Mouse (Mus musculus) forebrain, embryonic 16.5 days (tissue): ENCODE measurements around the gene Dspp. TPM values are rescaled to one million over a fixed set of nuclear protein-coding genes. Genes with fewer than 3 reads are reported as not detected.

Experiments
- ATAC-seq: fragments of 200-750 bp; cut with Nextera tagmentation; 2 replicates; pipeline ENCODE4 v1.8.0; 2017; ENCODE audit warnings: mild to moderate bottlenecking, moderate library complexity
- H3K27ac ChIP-seq: fragments of 300-500 bp; sonication (generic); 2 replicates; pipeline ENCODE4 v1.5.1; 2014; ENCODE audit warnings: low read length, control low read depth
- H3K27me3 ChIP-seq: fragments of 300-500 bp; sonication (generic); replicated peaks from 2 replicates; pipeline ENCODE4 v1.6.1; 2014; ENCODE audit warnings: low read length; ENCODE audit not compliant: control insufficient read depth, insufficient read depth
- H3K36me3 ChIP-seq: fragments of 300-500 bp; sonication (generic); 2 replicates; pipeline ENCODE4 v1.6.1; 2014; ENCODE audit not compliant: control insufficient read depth, insufficient read depth
- H3K4me1 ChIP-seq: fragments of 300-500 bp; sonication (generic); replicated peaks from 2 replicates; pipeline ENCODE4 v1.6.1; 2014; ENCODE audit warnings: low read length; ENCODE audit not compliant: control insufficient read depth, insufficient read depth
- H3K4me2 ChIP-seq: fragments of 300-500 bp; sonication (generic); 2 replicates; pipeline ENCODE4 v1.6.1; 2014; ENCODE audit warnings: mild to moderate bottlenecking, low read length, control low read depth
- H3K4me3 ChIP-seq: fragments of 300-500 bp; sonication (generic); replicated peaks from 2 replicates; pipeline ENCODE4 v1.5.1; 2014; ENCODE audit warnings: mild to moderate bottlenecking, low read length, control low read depth
- H3K9ac ChIP-seq: fragments of 300-500 bp; sonication (generic); replicated peaks from 2 replicates; pipeline ENCODE4 v1.6.1; 2014; ENCODE audit warnings: low read depth, low read length, control low read depth
- H3K9me3 ChIP-seq: fragments of 300-500 bp; sonication (generic); 2 replicates; pipeline ENCODE4 v1.6.1; 2016; ENCODE audit warnings: low read length; ENCODE audit not compliant: control insufficient read depth
- WGBS: fragments of 180-500 bp; shearing (Covaris S2); extraction: QIAGEN DNeasy Blood & Tissue Kit; methylation state at CpG from one replicate; pipeline ENCODE4 v1.1.7; 2014; 5-methylcytosine and 5-hydroxymethylcytosine counted together
- polyA plus RNA-seq: library from polyadenylated mRNA; unstranded; fragments of >200 nt; fragmentation: Nextera tagmentation; extraction: Ambion mirVana; gene quantifications from 2 replicates; pipeline ENCODE4 v1.2.1, GENCODE M21; 2015

The Dspp gene
- polyA plus RNA-seq, 1 experiment from 2014 or later: 0.04 TPM

GRCm38 (mm10) chr5:104173094-104173493 lies 2.6 kb downstream of the Dspp start:
- Histone ChIP-seq H3K27ac (no peak overlapping the region), H3K4me3 (no peak overlapping the region), H3K27me3 (no peaks in the 10 kb centered on the region), H3K9ac (no peak overlapping the region), H3K9me3 (no peaks in the 10 kb centered on the region), H3K4me1 (no peaks in the 10 kb centered on the region), H3K4me2 (no peak overlapping the region), H3K36me3 (no peaks in the 10 kb centered on the region)
- WGBS: 68% methylated on average over 6 of the region's 6 CpGs
- ATAC-seq: peak; percentile 40; the same call in 1 of the 2 replicates

GRCm38 (mm10) chr5:104183743-104184142 lies 13.2 kb downstream of the Dspp start:
- 96% methylated on average over 1 of the region's 1 CpGs for WGBS
- ATAC-seq: no peak
- H3K27ac ChIP-seq: no peak overlapping the region
- no peaks in the 10 kb centered on the region for H3K36me3 ChIP-seq
- H3K4me1 ChIP-seq: no peaks in the 10 kb centered on the region
- H3K4me3 ChIP-seq: no peak overlapping the region
- H3K27me3 ChIP-seq: no peaks in the 10 kb centered on the region
- 0 out of 2 replicates have a peak, but pooled peaks cover 2% of the 10 kb centered on the region for H3K9me3 ChIP-seq
- H3K4me2 ChIP-seq: no peak overlapping the region
- H3K9ac ChIP-seq: no peak overlapping the region

- H3K9ac ChIP-seq: no peak overlapping the region
- H3K4me2 ChIP-seq: no peak overlapping the region
- H3K4me3 ChIP-seq: no peak overlapping the region
- H3K4me1 ChIP-seq: no peaks in the 10 kb centered on the region
- no peaks in the 10 kb centered on the region for H3K36me3 ChIP-seq
- ATAC-seq: no peak
- no peaks in the 10 kb centered on the region for H3K27me3 ChIP-seq
- WGBS: 75% methylated on average over 3 of the region's 3 CpGs
- H3K9me3 ChIP-seq: no peaks in the 10 kb centered on the region
- H3K27ac ChIP-seq: no peak overlapping the region
Observed at GRCm38 (mm10) chr5:104187281-104187680, 16.8 kb downstream of the Dspp start.

- no peak overlapping the region for H3K9ac ChIP-seq
- no peaks in the 10 kb centered on the region for H3K9me3 ChIP-seq
- no peaks in the 10 kb centered on the region for H3K4me1 ChIP-seq
- 80% methylated on average over 1 of the region's 1 CpGs for WGBS
- H3K36me3 ChIP-seq: no peaks in the 10 kb centered on the region
- no peak overlapping the region for H3K4me2 ChIP-seq
- ATAC-seq: no peak
- no peak overlapping the region for H3K27ac ChIP-seq
- H3K27me3 ChIP-seq: no peaks in the 10 kb centered on the region
- no peak overlapping the region for H3K4me3 ChIP-seq
Observed at GRCm38 (mm10) chr5:104195086-104195485, 24.6 kb downstream of the Dspp start.

- H3K9me3 ChIP-seq: no peaks in the 10 kb centered on the region
- H3K27ac ChIP-seq: no peak overlapping the region
- H3K4me2 ChIP-seq: no peak overlapping the region
- ATAC-seq: peak; percentile 43; the same call in 1 of the 2 replicates
- 84% methylated on average over 12 of the region's 12 CpGs for WGBS
- H3K36me3 ChIP-seq: no peaks in the 10 kb centered on the region
- H3K4me1 ChIP-seq: 0 out of 2 replicates have a peak, but pooled peaks cover 4% of the 10 kb centered on the region
- no peaks in the 10 kb centered on the region for H3K27me3 ChIP-seq
- no peak overlapping the region for H3K9ac ChIP-seq
- no peak overlapping the region for H3K4me3 ChIP-seq
Observed at GRCm38 (mm10) chr5:104201153-104201950, 30.8 kb downstream of the Dspp start.

GRCm38 (mm10) chr5:104202351-104202750 lies 31.8 kb downstream of the Dspp start, which contains the start of gene Dmp1:
Dmp1 (plus strand) TSS chr5:104202613.
- WGBS: 76% methylated on average over 5 of the region's 5 CpGs
- no peak within 1 kb of the TSS for H3K27ac ChIP-seq
- no peak within 1 kb of the TSS for H3K4me2 ChIP-seq
- no peak within 1 kb of the TSS for H3K4me3 ChIP-seq
- H3K36me3 ChIP-seq: no peaks in the 10 kb centered on the region
- H3K27me3 ChIP-seq: no peaks in the 10 kb centered on the region
- H3K4me1 ChIP-seq: 0 out of 2 replicates have a peak, but pooled peaks cover 4% of the 10 kb centered on the region
- H3K9me3 ChIP-seq: no peaks in the 10 kb centered on the region
- no peak for ATAC-seq
- no peak within 1 kb of the TSS for H3K9ac ChIP-seq

- Histone ChIP-seq H3K4me1 (no peaks in the 10 kb centered on the region), H3K9ac (no peak overlapping the region), H3K27me3 (no peaks in the 10 kb centered on the region), H3K4me3 (no peak overlapping the region), H3K36me3 (no peaks in the 10 kb centered on the region), H3K27ac (no peak overlapping the region), H3K4me2 (no peak overlapping the region), H3K9me3 (no peaks in the 10 kb centered on the region)
- ATAC-seq: no peak
- WGBS: 87% methylated on average over 11 of the region's 11 CpGs
Observed at GRCm38 (mm10) chr5:104212531-104212930, 42.0 kb downstream of the Dspp start.

GRCm38 (mm10) chr5:104218926-104219325 lies 48.4 kb downstream of the Dspp start:
- whole genome bisulfite sequencing: 31% methylated on average over 5 of the region's 5 CpGs
- no peak overlapping the region for H3K9ac ChIP-seq
- no peaks in the 10 kb centered on the region for H3K27me3 ChIP-seq
- no peak overlapping the region for H3K27ac ChIP-seq
- no peaks in the 10 kb centered on the region for H3K9me3 ChIP-seq
- no peak overlapping the region for H3K4me2 ChIP-seq
- H3K4me3 ChIP-seq: no peak overlapping the region
- no peaks in the 10 kb centered on the region for H3K4me1 ChIP-seq
- ATAC-seq: peak; percentile 72
- H3K36me3 ChIP-seq: no peaks in the 10 kb centered on the region

GRCm38 (mm10) chr5:104224299-104224698 lies 53.8 kb downstream of the Dspp start:
- no peaks in the 10 kb centered on the region for H3K36me3 ChIP-seq
- no peak overlapping the region for H3K9ac ChIP-seq
- H3K4me3 ChIP-seq: no peak overlapping the region
- no peaks in the 10 kb centered on the region for H3K27me3 ChIP-seq
- no peaks in the 10 kb centered on the region for H3K4me1 ChIP-seq
- no peaks in the 10 kb centered on the region for H3K9me3 ChIP-seq
- no peak overlapping the region for H3K4me2 ChIP-seq
- H3K27ac ChIP-seq: no peak overlapping the region
- 94% methylated on average over 3 of the region's 3 CpGs for WGBS
- no peak for ATAC-seq
